Mouse (Mus musculus) heart, adult 2 months (tissue): Measurements from ENCODE around the gene Fbxl22. TPM values are rescaled to one million over a fixed set of nuclear protein-coding genes. Genes with fewer than 3 reads are reported as not detected.

ENCODE experiments used
- DNase-seq, 2 experiments: peaks; one replicate each; pipeline ENCODE4 v3.0.0; 2021
- H3K27ac ChIP-seq: fragments of 200-600 bp; 2 replicates; pipeline ENCODE4 v1.8.1; 2022
- H3K27me3 ChIP-seq: fragments of 200-500 bp; 2 replicates; pipeline ENCODE4 v1.6.1; 2012; ENCODE audit warnings: mild to moderate bottlenecking, low read length, inconsistent platforms, mixed read lengths; ENCODE audit not compliant: control insufficient read depth, insufficient read depth
- H3K36me3 ChIP-seq: fragments of 200-500 bp; 2 replicates; pipeline ENCODE4 v1.6.1; 2012; ENCODE audit warnings: low read length, inconsistent platforms; ENCODE audit not compliant: control insufficient read depth, insufficient read depth
- H3K4me1 ChIP-seq: fragments of 200-500 bp; 2 replicates; pipeline ENCODE4 v1.6.1; 2011; ENCODE audit warnings: low read length; ENCODE audit not compliant: control insufficient read depth, insufficient read depth
- H3K4me3 ChIP-seq: fragments of 200-600 bp; 2 replicates; pipeline ENCODE4 v1.8.1; 2022
- H3K79me2 ChIP-seq: fragments of 200-500 bp; replicated peaks from 2 replicates; pipeline ENCODE4 v1.6.1; 2012; ENCODE audit warnings: mild to moderate bottlenecking, inconsistent platforms, low read length, moderate library complexity, mixed read lengths; ENCODE audit not compliant: control insufficient read depth, insufficient read depth
- H3K9ac ChIP-seq: fragments of 200-500 bp; 2 replicates; pipeline ENCODE4 v1.6.1; 2012; ENCODE audit warnings: low read depth, mild to moderate bottlenecking, control low read depth, inconsistent platforms, low read length, mixed read lengths
- CTCF ChIP-seq: fragments of 200-600 bp; IDR thresholded peaks from 2 replicates; pipeline ENCODE4 v1.8.1; 2022; ENCODE audit warnings: antibody characterized with exemption, mild to moderate bottlenecking, moderate library complexity
- EP300 ChIP-seq: fragments of 200-500 bp; IDR thresholded peaks from 2 replicates; pipeline ENCODE4 v1.6.1; 2011; ENCODE audit warnings: low read depth, low read length, control low read depth; ENCODE audit not compliant: insufficient read depth
- POLR2A ChIP-seq: fragments of 200-500 bp; IDR thresholded peaks from 2 replicates; pipeline ENCODE4 v1.6.1; 2011; ENCODE audit warnings: mild to moderate bottlenecking, low read depth, low read length, control low read depth; ENCODE audit not compliant: insufficient read depth
- WGBS: fragments of 180-500 bp; shearing (Covaris S2); methylation state at CpG from one replicate; pipeline ENCODE4 v1.1.7; 2018; 5-methylcytosine and 5-hydroxymethylcytosine counted together
- intact Hi-C: fragments of 180-260 bp; cut with DNase I; formaldehyde crosslinking; loops from one replicate; pipeline ENCODE4 v1.15.1; 2025
- polyA plus RNA-seq: library from polyadenylated mRNA; depleted of rRNA; stranded (reverse); fragments of >200 nt; gene quantifications from 2 replicates; pipeline ENCODE4 v1.2.3, GENCODE M21; 2012
- total RNA-seq, 2 experiments: library from RNA; stranded (reverse); gene quantifications; 2 replicates each; pipeline ENCODE4 v1.2.3; 2021

Fbxl22 gene
- total and polyA plus RNA-seq, 3 experiments = 24.7 to 71.4 (median 32.5) TPM

GRCm38 (mm10) chr9:66506011-66506410 is 8.4 kb downstream of the Fbxl22 start:
- Histone ChIP-seq H3K27me3 (no peaks in the 10 kb centered on the region), H3K36me3 (no peaks in the 10 kb centered on the region), H3K79me2 (no peaks in the 10 kb centered on the region), H3K4me3 (no peak overlapping the region), H3K27ac (no peak overlapping the region), H3K4me1 (peaks cover 14% of the 10 kb centered on the region), H3K9ac (no peak overlapping the region)
- 70% methylated on average over 4 of the region's 4 CpGs for WGBS
- TF ChIP-seq POLR2A (no peak), CTCF (no peak), EP300 (no peak)
- intact Hi-C loops = no loop called here
- DNase-seq = no peak

- Histone ChIP-seq H3K4me3 (no peak overlapping the region), H3K27ac (peak overlapping the region; percentile 36), H3K36me3 (no peaks in the 10 kb centered on the region; the same call in 1 of the 2 replicates), H3K4me1 (peaks cover 9% of the 10 kb centered on the region), H3K79me2 (no peaks in the 10 kb centered on the region), H3K9ac (no peak overlapping the region), H3K27me3 (no peaks in the 10 kb centered on the region)
- peak in 1 of 2 experiments; percentile 17 for DNase-seq
- intact Hi-C loops = no loop called here
- TF ChIP-seq EP300 = no peak
- TF ChIP-seq POLR2A = no peak
- no peak for TF ChIP-seq CTCF
- 50% methylated on average over 9 of the region's 9 CpGs for WGBS
Measured at GRCm38 (mm10) chr9:66505141-66505917, 9.1 kb downstream of the Fbxl22 start.

DNA sequence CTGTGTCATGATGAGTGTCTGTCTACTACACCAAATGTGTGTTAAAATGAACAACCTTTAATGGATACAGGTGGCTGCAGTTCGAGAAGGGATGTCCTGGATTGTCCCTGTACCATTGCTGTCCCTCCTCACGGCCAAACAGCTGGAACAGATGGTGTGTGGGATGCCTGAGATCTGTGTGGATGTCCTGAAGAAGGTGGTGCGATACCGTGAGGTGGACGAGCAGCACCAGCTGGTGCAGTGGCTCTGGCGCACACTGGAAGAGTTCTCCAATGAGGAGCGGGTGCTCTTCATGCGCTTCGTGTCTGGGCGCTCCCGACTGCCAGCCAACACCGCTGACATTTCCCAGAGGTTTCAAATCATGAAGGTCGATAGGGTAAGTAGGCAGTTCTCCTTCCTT is 9.9 kb downstream of the Fbxl22 start:
- Histone ChIP-seq H3K27ac (no peak overlapping the region), H3K4me1 (peaks cover 8% of the 10 kb centered on the region), H3K36me3 (no peaks in the 10 kb centered on the region; the same call in 1 of the 2 replicates), H3K27me3 (no peaks in the 10 kb centered on the region), H3K79me2 (no peaks in the 10 kb centered on the region), H3K4me3 (no peak overlapping the region), H3K9ac (no peak overlapping the region)
- no peak for TF ChIP-seq EP300
- no peak for TF ChIP-seq CTCF
- TF ChIP-seq POLR2A = no peak
- WGBS = 88% methylated on average over 13 of the region's 13 CpGs
- intact Hi-C loops = no loop called here
- DNase-seq = no peak

DNA sequence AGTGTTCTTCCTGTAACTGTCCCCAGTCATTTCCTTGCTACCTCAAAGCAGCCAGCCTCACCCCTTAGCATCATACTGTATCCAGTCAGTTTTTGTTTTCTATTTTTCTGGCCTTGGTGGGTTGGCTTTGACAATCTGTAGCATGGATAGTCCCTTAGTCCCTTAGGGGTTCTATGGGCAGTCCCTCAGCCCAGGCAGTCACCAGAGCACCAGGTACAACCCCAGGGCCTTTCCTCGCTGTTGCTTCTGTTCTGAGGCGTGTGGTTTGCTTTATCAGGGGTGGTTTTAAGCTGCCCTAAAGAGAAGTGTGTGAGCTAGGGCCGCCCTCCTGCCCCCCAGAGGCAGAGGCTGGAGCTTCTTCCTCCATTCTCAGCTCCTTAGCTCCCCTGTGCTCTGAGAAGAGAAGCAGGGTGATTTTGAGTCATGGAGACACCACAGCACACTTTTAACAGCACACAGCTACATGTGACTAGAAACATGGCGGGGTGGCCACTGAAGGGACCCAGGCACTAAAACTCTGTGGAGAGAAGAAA is 10.4 kb downstream of the Fbxl22 start:
- intact Hi-C loops = no loop called here
- H3K27ac ChIP-seq = no peak overlapping the region

GRCm38 (mm10) chr9:66501248-66501647 is 13.1 kb downstream of the Fbxl22 start:
- Histone ChIP-seq H3K4me3 (no peak overlapping the region), H3K9ac (no peak overlapping the region), H3K4me1 (peaks cover 5% of the 10 kb centered on the region; the same call in 1 of the 2 replicates), H3K27ac (no peak overlapping the region), H3K36me3 (no peaks in the 10 kb centered on the region; the same call in 1 of the 2 replicates), H3K27me3 (no peaks in the 10 kb centered on the region), H3K79me2 (no peaks in the 10 kb centered on the region)
- TF ChIP-seq POLR2A (no peak), EP300 (no peak), CTCF (no peak)
- WGBS = 70% methylated on average over 2 of the region's 2 CpGs
- intact Hi-C loops = no loop called here
- no peak for DNase-seq

More for the DNA sequence above, 10.4 kb downstream of the Fbxl22 start:
- Histone ChIP-seq H3K4me1 (peaks cover 8% of the 10 kb centered on the region), H3K9ac (no peak overlapping the region), H3K79me2 (no peaks in the 10 kb centered on the region), H3K4me3 (no peak overlapping the region), H3K36me3 (no peaks in the 10 kb centered on the region; the same call in 1 of the 2 replicates), H3K27me3 (no peaks in the 10 kb centered on the region)
- no peak for TF ChIP-seq POLR2A
- TF ChIP-seq CTCF = peak; percentile 29; the same call in 1 of the 2 replicates
- no peak for TF ChIP-seq EP300
- peak in 1 of 2 experiments; percentile 8 for DNase-seq
- WGBS = 80% methylated on average over 4 of the region's 4 CpGs

DNA sequence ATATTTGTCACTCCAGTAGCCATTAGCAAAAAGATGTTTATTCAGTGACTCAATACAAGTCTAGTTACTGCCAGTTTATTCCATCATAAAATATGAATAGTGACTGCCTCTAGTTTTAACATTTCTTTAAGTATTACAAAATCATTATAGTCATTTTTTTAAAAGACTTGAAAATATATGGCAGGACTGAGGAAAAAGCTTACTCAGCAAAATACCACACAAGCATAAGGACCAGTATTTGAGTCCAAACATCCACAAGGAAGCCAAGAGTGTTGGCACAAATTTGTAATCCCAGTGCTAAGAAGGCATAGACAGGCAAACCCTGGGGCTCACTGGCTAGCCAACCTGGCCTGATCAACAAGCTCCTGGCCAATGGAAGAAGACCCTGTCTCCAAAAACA is 20.4 kb downstream of the Fbxl22 start:
- Histone ChIP-seq H3K9ac (no peak overlapping the region), H3K27me3 (no peaks in the 10 kb centered on the region), H3K4me3 (no peak overlapping the region), H3K4me1 (no peaks in the 10 kb centered on the region), H3K79me2 (no peaks in the 10 kb centered on the region), H3K36me3 (peaks cover 4% of the 10 kb centered on the region), H3K27ac (no peak overlapping the region)
- intact Hi-C loops = no loop called here
- TF ChIP-seq EP300 (no peak), POLR2A (no peak), CTCF (no peak)
- DNase-seq = no peak
